Mouse (Mus musculus) left cerebral cortex, postnatal 14 days (tissue): ENCODE measurements around the gene Hspa1l. TPM values are rescaled to one million over a fixed set of nuclear protein-coding genes. Genes with fewer than 3 reads are reported as not detected.
"Not testable (repeated sequence)": the region's sequence is repeated elsewhere in the genome, so short reads cannot be mapped to it uniquely, and the experiment has no call there.

ENCODE experiments used
- DNase-seq, 2 experiments: peaks; one replicate each; pipeline ENCODE4 v3.0.0; 2021 to 2022; ENCODE audit warnings: low spot score in 2 of 2, mixed read lengths in 1 of 2
- intact Hi-C: fragments of 180-260 bp; cut with DNase I; formaldehyde crosslinking; loops from one replicate; pipeline ENCODE4 v1.15.1; 2025
- total RNA-seq, 2 experiments: library from RNA; stranded (reverse); gene quantifications; 2 replicates each; pipeline ENCODE4 v1.2.3; 2021

Hspa1l gene
- total RNA-seq, 2 experiments from 2014 or later = 0.15 TPM

- intact Hi-C loops = no loop called here
- DNase-seq = no peak
Observed at GRCm38 (mm10) chr17:34965627-34966026, 6.9 kb upstream of the Hspa1l start.

- intact Hi-C loops, DNase-seq: not testable (repeated sequence)
Observed at GRCm38 (mm10) chr17:34969822-34970221, 2.7 kb upstream of the Hspa1l start, which contains the start of gene Gm20481. Gene Gm20481, plus strand, starts transcription at chr17:34969912.

DNA sequence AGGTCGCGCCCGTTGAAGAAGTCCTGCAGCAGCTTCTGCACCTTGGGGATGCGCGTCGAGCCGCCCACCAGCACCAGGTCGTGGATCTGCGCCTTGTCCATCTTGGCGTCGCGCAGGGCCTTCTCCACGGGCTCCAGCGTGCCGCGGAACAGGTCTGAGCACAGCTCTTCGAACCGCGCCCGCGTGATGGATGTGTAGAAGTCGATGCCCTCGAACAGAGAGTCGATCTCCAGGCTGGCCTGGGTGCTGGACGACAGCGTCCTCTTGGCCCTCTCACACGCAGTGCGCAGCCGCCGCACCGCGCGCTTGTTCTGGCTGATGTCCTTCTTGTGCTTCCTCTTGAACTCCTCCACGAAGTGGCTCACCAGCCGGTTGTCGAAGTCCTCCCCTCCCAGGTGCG, 1.7 kb upstream of the Hspa1l start:
- DNase-seq, intact Hi-C loops: not testable (repeated sequence)

DNA sequence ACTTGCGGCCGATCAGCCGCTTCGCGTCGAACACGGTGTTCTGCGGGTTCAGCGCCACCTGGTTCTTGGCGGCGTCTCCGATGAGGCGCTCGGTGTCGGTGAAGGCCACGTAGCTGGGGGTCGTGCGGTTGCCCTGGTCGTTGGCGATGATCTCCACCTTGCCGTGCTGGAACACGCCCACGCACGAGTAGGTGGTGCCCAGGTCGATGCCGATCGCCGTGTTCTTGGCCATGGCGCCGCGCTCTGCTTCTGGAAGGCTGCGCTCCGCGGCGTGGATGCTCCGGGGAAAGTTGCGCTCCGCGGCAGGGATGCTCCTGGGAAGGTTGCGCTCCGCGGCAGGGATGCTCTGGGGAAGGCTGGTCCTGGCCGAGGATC, 822 bp upstream of the Hspa1l start:
- DNase-seq, intact Hi-C loops: not testable (repeated sequence)

DNA sequence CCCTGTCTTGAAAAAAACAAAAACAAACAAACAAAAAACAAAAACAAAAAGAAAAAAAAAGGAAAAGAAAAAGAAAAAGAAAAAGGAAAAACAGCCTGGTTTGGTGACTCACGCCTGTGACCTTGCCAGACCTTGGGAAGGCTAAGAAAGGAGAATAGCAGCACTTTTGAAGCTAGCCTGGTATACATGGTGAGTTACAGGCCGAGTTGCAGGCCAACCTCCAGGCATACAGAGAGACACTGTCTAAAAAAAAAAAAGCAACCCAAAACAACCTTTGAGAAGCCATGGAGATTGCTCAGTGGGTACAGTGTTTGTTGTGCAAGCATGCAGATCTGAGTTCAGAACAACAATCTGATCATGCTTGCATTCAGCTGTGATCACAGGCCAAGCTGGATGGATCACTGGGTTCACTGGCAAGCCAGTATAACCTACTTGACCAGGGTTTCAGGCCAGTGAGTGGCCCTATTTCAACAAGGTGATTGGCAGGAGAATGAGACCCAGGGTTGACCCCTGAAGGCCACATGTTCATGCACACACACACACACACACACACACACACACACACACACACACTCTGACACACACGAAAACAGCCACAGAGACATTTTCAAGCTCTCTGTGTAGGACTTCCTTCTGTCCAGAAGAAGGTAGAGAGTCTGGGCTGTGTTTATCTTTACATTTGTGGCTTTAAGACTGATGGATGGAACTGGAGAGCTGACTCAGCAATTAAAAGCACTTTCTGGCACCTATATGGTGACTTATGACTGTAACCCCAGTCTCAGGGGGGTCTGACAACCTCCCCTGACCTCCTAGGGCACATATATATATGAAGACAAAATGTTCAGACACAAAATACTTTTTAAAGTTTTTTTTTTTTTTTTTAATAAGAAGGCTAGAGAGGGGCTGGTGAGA, 3.3 kb downstream of the Hspa1l start:
- DNase-seq = no peak
- intact Hi-C loops = no loop called here

- DNase-seq = no peak
- intact Hi-C loops = no loop called here
Observed at GRCm38 (mm10) chr17:34977000-34977399, 4.5 kb downstream of the Hspa1l start.

DNA sequence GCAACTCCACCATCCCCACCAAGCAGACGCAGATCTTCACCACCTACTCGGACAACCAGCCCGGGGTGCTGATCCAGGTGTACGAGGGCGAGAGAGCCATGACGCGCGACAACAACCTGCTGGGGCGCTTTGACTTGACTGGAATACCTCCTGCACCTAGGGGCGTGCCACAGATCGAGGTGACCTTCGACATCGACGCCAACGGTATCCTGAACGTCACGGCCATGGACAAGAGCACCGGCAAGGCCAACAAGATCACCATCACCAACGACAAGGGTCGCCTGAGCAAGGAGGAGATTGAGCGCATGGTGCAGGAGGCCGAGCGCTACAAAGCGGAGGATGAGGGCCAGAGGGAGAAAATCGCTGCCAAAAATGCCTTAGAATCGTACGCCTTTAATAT, 5.7 kb downstream of the Hspa1l start:
- intact Hi-C loops = no loop called here
- no peak for DNase-seq

DNA sequence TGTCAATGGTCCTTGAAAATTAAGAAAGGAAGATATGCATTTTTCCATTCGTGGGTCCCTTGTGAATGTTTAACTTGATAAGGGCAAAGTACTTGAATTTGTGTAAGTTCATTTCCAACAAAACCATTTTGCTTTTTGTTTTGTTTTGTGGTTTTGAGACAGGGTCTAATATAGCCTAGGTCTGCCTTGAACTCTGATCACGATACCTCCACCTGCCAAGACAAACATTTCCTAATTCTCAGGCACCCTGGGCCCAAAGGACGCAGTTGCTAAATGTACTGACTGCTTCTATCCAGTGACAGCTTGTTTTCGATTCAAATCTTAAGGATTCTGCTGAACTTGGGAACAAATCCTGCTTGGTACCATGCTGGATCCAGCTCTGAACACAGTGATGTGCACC, 7.1 kb downstream of the Hspa1l start:
- no peak for DNase-seq
- intact Hi-C loops = loop anchor here (5.0 kb wide), 2 partner anchors 57 to 127 kb away; partner anchors contain the start of genes Nelfe and Skiv2l

GRCm38 (mm10) chr17:34980655-34981054, 8.2 kb downstream of the Hspa1l start:
- intact Hi-C loops = loop anchor here (5.0 kb wide), 2 partner anchors 58 to 128 kb away; partner anchors contain the start of genes Nelfe and Skiv2l
- peak in 1 of 2 experiments; percentile 57 for DNase-seq

DNA sequence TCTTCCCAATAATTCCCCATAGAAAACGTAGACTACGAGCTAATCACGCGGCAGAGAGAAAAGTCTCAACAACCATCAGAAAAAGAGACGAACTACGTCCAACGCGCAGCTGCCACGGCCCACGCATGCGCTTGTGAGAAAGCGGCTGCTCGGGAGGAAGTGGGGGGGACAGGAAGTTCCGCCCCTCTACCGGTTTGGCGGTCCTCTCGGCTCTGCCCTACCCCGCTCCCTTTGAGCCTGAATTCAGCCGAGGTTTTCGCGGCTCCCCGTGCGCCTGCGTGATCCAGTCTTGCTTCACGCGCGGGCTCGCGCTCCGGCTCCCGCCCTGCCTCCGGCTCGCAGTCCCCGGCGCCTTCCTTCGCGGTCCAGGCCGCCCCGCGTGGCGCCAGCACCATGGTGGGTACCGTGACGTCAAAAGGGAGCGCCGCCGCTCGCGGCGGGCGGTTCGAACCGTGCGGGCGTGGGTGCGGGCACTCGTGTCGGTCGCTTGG, 9.2 kb downstream of the Hspa1l start, which contains the start of gene Lsm2:
TSS of gene Lsm2 (plus strand) at position 173 of the 491 bp plus-strand sequence.
- DNase-seq = peak; percentile 89 to 91
- intact Hi-C loops = loop anchor here (2.0 to 5.0 kb wide), 3 partner anchors 29 to 129 kb away; partner anchors contain the start of genes Nelfe and Skiv2l

DNA sequence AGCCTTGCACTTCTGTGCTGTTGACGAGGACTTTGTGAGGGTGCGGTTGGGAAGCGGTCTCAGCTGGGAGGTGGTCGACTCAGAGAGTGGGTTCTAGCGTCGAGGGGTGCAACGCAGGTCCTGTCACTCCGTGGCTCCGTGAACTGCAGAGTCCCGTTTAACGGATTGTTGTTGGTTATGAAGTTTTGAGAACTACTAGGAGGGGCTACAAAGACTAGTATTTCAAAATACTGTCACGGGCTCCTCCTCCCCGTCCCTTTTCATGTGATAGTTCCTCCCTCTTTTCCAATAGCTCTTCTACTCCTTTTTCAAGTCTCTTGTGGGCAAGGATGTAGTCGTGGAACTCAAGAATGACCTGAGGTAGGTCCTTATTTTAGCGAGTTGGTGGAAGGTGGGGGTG, 9.8 kb downstream of the Hspa1l start:
- intact Hi-C loops = loop anchor here (2.0 to 5.0 kb wide), 3 partner anchors 30 to 130 kb away; partner anchors contain the start of genes Nelfe and Skiv2l
- DNase-seq = no peak

GRCm38 (mm10) chr17:34984218-34984617, 11.7 kb downstream of the Hspa1l start:
- intact Hi-C loops = loop anchor here (5.0 kb wide), 2 partner anchors 62 to 132 kb away; partner anchors contain the start of genes Nelfe and Skiv2l
- DNase-seq = peak in 1 of 2 experiments; percentile 23

DNA sequence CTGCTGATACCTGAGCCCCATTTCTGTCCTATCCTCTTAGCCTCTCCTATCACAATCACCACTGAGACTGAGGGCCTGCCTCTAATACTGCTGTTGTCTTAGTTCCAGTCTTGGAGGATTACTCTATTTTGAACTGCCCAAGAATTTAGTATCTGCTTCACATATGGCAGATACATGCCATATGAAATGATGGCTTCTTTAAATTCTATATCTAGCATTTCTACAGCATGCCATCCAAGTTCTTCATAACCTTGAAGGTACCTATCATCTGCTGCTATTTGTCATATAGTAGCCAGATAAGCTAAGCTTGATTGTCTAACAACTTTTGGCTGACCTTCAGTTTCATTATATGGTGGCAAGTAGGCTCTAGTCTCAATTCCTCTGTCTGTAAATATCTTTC, 22.2 kb downstream of the Hspa1l start:
- intact Hi-C loops = no loop called here
- DNase-seq = no peak

- DNase-seq, intact Hi-C loops: not testable (repeated sequence)
Observed at GRCm38 (mm10) chr17:34995192-34995591, 22.7 kb downstream of the Hspa1l start.

- intact Hi-C loops, DNase-seq: not testable (repeated sequence)
Observed at GRCm38 (mm10) chr17:34995927-34996326, 23.4 kb downstream of the Hspa1l start.

GRCm38 (mm10) chr17:34996411-34997141, 24.1 kb downstream of the Hspa1l start:
- intact Hi-C loops = no loop called here
- no peak for DNase-seq

GRCm38 (mm10) chr17:34997142-34997483, 24.6 kb downstream of the Hspa1l start:
- DNase-seq = no peak
- intact Hi-C loops = no loop called here

DNA sequence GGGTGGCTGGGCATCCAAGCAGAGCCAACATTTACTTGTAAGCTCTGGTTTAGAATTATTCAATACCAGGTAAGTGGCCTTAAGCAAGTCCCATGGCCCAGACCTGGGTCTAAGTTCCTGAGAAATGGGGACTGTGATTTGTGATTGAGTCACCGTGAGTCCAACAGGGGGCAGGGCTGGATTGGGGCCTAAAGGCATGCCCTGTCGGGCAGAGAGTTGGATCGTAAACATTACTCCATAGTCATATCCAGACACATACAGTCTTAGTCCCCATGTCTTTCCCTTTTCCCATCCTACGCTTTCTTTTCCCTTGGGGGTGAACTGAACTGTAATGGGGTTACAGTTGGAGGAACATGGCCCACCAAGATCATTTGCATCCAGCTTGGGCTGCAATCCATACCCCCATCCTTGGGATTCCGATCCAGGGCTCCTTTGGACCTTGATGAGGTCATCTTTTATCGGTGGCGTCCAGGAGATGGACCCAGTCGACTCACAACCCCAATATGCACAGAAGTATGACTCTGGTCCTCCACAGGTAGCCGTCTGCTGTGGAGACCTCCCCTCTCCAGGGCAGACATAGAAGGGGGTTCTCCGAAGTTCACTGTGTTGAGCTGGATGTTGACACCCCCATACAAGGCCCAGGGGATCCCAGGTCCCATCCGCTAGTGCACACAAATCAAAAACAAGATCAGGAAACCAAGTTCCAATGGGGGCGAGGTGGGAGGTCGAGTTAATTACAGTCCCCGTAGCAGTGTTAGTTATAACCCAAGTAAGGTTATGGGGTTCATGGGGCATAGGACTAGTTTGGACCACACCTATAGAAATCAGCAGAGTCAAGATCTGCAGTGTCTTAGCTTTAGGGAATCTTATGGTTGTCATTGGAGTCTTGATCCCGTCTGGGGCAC, 26.3 kb downstream of the Hspa1l start:
- DNase-seq = no peak
- intact Hi-C loops = no loop called here
